Mouse (Mus musculus): Measurements from ENCODE around the gene Gm37240.

Gm37240 gene

DNA sequence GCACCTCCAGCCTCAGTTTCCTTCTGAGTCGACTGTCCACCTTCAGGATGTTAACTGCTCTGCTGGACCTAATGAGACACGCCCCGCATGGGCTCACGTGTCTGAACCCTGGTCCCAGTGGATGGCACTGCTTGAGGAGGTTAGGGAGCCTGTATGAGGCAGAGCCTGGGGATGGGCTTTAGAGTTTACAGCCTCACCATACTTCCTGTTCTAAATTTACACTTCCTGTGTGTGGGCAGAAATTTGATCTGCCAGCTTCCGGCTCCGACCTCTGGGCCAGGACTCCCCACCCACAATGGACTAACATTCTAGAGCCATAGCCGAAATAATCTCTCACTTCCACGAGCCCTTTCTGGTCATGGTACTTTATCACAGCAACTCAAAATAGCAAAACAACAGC lies 1340.1 kb downstream of the Gm37240 start:
- DNase-seq (ENCODE audit: low read depth, low spot score), result no peak

DNA sequence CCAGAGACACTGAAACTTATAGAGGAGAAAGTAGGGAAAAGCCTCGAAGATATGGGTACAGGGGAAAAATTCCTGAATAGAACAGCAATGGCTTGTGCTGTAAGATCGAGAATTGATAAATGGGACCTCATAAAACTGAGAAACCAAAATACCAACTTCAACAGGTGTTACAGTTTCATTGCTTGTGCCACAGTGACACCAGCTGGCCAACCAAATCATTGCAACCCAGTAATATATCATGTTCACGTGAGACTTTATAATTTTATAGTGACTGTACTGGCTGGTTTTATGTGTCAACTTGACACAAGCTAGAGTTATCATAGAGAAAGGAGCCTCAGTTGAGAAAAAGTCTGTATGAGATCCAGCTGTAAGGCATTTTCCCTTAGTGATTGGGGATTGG lies 1344.9 kb downstream of the Gm37240 start:
- peak; percentile 65 for DNase-seq (ENCODE audit: low read depth, low spot score)

DNA sequence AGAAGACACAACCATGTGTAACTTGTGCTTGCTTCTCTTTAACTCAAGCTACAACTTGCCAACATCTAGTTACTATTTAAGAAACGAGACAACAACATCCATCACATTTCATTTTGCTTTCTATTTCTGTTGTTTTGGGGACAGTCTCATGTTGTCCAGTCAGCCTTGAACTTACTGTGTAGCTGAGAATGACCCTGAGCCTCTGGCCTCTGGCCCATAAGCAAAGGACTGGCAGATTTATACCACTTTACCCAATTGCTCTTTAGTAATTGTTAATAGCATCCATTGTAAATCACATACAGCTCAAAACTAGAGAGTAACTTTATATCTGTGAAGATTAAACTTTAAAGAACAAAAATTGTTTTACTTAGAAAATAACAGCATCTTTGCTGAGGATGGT lies 1345.4 kb downstream of the Gm37240 start:
- no peak for DNase-seq (ENCODE audit: low read depth, low spot score)

DNA sequence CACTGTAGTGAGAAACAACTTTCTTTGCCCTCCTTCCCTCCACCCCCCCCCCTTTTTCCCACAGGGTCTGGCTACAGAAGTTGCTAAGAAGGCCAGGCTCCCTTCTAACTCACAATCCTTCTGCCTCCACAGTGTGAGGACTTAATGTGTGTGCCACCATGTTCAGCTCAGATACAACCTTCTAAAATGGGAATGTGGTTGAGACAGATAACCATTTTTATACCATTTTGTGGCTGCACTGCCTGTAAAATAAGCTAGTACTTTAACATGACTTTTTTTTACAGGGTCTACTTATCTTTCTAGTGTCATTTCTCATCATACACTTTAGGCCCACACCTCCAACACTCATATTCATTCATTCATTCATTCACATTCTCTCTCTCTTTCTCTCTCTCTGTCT lies 1346.7 kb downstream of the Gm37240 start:
- DNase-seq (ENCODE audit: low read depth, low spot score), result no peak

DNA sequence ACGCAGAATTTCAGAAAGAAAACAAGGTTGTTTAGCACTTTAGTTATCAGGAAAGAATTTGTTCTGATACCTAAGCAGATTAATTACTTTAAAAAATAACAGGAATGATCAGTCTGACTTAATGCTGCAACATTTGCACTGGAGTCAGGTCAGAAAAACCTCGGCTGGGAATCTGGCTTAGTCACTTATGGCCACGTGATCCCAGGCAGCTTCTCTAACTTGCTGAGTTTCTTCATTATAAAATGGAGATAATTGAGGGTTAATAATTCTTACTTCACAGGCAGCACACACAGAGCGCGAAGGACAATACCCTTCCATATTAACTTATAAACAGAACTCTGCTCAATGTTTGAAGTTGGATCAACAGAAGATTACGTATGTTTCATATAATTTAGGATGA lies 1350.3 kb downstream of the Gm37240 start:
- DNase-seq (ENCODE audit: low read depth, low spot score), result no peak

DNA sequence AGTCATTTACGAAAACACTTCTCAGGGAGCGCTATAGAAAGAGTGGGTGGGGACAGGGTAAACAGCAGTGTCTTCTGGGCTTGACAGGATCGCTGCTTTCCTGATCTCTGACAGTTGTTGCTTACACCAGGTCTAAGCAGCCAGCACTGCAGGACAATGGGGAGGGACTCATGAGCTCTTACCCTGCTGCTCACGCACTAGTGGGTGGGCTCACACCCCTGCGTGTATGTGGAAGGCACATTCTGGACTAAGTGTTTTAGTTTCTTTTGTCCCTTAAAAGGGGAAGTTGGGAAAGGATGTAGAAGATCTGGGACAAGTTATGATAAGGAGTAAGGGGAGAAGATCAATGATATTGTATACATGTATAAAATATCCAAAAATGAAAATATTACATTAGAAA lies 1354.1 kb downstream of the Gm37240 start:
- DNase-seq (ENCODE audit: low read depth, low spot score), result no peak

DNA sequence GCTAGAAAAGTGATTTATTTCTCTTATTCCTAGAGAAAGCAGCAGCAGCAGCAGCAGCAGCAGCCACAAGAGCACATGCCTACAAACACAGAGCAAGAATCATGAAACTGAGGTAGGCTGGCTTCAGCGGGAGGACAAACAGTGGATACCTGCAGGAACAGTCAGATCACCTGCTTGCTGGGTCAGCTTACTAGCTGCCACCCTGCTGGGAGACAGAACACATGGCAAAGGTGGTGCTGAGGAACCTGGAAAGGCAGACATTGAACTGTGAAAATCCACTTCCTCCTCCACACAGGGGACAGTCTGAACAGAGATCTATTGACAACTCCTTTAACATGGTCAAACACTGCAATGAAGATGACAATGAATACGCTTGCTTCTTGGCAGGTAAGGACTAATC lies 1358.3 kb downstream of the Gm37240 start:
- DNase-seq (ENCODE audit: low read depth, low spot score), result no peak

DNA sequence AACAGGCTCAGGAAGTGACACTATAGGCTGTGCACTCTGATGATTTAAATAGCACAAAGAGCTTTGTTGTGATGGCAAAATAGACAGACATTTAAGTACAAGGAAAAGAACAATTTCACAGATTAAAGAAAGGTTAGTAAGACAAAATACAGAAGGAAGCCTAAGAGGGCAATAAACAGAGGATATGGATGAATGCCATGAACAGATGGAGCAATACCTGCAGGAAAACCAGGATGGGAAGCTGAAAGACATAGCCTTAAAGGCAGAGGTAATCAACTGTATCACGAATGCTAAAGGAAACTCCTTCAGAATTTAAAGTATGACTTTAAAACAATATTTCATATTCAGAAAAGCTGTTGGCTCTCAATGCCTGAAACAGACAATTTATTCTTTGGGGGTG lies 1362.4 kb downstream of the Gm37240 start:
- DNase-seq (ENCODE audit: low read depth, low spot score), result no peak

DNA sequence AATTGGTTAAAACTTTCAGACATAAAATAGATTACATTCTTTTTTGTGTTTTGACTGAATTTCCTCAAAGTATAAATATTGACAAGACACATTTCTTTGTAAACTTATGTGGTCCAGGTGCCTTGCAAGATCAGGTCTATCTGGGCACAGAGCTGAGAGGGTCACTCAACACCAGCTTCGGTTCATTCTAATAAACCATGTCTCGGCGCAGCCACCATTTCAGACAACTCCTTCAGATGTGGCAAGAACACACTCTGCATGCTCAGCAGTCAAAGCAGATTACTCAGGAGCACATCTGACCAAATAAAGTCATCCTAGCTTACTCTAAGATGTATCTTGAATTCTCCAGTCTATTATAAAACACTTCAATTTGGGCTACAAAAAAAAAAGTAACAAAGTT lies 1371.2 kb downstream of the Gm37240 start:
- DNase-seq (ENCODE audit: low read depth, low spot score), result no peak

DNA sequence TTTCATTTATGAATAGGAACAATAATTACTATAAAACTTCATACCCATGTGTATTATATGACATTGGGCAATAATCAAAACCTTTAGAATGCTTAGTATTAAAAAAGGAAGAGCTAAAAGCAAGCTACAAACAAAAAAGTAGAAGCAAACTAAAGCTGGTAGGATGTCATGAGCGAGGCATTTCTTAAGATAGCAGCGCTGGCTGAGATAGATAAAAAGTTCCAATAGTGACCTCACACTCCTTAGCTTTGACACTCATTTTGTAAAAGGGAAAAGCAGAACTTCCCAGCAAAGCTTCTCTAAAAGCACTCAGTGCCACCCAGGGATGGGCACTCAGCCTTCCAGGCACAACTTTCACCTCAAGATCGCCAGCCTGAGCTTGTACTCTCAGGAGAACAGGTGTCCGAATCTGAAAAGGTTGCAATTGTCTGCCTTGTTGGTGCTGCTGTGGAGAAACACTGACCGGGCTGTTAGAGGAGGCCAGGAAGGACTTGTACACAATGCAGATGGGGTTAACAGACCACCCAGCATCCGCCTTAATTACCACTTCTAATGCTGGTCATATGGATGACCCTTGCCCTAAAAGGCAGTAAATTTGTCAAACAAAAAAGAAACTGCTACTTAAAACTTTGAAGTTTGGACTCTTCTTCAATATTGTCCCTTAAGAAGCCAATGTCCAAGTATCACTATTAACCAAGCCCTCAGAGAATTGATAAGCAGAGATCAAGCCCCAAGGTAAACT lies 1374.4 kb downstream of the Gm37240 start:
- DNase-seq (ENCODE audit: low read depth, low spot score), result peak; percentile 60

DNA sequence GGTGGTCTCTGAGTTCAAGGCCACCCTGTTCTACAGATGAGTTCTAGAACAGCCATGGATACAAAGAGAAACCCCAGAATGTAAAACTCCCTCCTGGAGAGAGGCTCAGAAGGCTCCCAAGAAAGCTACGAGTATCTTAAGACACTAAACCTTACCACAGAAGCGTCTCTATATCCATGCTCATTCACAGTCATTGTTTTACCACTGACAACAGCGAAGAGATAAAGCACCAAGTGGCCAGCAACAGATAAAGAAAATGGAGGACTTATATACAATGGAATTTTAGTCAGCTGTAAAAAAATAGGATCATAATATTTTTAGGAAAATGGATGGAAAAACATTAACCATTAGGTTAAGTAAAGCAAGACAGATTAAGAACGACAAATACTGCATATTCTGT lies 1382.1 kb downstream of the Gm37240 start:
- DNase-seq (ENCODE audit: low read depth, low spot score), result no peak

DNA sequence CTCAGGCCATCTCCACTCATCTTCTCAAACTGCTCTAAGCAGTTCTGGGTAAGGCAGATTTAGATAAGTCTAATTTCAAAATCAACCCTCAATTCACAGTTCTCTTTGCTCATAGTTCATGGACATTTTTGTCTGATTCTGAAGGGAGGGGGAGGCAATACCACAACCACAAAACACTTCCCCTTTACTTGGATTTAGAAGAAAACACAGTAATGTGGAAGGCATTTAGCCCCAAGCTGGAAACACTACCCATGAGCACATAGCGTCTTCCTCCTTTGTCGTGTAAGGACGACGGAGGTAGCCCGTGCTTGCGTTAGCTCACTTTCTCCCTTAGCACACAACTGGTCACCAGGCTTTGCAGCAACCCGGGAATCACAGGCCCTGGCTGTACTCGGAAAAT lies 1383.0 kb downstream of the Gm37240 start:
- DNase-seq (ENCODE audit: low read depth, low spot score), result no peak

DNA sequence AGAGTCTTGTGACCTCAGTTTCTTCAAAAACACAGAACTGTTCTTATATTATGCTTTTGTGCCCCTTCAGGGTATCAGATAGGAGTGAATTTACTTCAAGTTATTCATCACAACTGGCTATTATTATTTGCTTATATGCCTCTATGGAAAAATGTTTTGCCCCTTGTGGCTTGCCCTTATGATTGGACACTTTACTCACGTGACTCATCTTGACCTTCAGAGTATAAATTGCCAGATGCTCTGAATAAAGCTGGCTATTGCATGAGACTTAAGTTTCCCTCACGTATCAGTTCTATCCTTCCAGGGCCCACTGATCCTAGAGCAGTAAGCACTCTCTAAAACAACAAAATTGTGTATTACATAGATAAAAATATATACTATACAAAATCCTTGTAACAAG lies 1385.2 kb downstream of the Gm37240 start:
- DNase-seq (ENCODE audit: low read depth, low spot score), result no peak

DNA sequence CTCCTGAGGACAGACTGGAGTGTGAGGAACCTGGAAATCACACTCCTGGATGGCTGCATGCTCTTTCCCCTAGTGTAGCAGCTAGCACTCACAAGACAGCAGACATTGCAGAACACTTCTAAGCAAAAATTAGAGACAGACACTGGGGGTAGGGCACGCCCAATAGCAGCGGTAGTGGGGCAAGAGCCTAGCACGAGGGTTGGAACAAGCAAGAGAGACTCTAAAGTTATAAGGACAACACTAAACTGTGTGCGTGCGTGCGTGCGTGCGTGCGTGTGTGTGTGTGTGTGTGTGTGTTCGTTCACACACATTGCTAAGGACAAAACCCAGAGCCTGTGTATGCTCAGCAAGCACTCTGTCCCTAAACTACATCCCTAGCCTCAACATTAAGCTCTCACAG lies 1386.8 kb downstream of the Gm37240 start:
- no peak for DNase-seq (ENCODE audit: low read depth, low spot score)

DNA sequence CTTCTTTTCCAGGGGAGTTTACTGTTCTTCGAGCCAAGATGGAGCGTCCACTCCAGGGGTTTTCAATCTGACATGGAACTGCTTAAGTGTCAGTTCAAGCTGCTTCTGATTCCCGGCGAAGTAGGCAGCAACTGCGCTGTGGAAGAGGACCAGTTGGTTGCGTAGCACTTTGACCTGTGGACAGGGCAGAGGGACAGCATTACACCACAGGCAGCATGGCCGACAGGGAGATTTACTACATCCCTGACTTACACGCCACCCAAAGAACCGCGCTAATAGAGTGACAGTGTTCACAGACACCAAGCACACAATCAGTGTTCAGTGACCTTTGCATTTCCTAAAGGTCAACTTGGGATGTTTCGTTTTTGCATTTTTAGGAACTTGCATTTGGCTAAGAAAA lies 1389.6 kb downstream of the Gm37240 start:
- DNase-seq (ENCODE audit: low read depth, low spot score), result no peak

DNA sequence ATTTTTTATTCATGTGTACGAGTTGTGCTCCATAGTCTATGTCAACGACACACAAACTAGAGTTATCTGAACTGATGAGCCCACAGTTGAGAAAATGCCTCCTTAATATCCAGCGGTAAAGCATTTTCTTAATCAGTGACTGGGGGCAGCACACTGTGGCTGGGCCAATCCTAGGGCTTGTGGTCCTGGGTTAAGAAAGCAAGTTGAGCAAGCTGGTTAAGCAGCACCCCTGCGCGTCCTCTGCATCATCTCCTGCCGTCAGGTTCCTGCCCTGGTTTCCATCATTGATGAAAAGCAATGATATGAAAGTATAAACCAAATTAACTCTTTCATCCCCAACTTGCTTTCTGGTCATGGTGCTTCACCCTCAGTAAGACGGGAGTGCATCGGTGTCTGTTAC lies 1394.7 kb downstream of the Gm37240 start:
- no peak for DNase-seq (ENCODE audit: low read depth, low spot score)

DNA sequence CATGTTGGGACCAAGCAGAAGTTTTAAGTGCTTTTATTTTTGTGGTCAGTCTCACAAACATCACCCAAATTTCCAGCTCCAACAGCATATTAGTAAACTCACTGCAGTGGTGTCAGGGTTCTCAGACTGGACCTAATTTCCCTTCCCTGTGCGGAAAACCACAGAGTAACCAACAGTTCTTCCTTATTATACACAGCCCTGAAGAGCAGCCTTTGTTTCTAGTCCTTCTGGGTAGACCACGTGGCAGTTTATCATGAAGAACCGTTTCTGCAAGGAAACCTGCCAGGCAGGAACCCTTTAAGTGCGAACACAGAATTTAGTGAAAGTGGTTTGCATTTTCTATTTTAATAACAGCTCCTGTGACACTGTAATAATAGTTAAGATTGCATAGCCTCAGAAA lies 1395.2 kb downstream of the Gm37240 start:
- no peak for DNase-seq (ENCODE audit: low read depth, low spot score)

DNA sequence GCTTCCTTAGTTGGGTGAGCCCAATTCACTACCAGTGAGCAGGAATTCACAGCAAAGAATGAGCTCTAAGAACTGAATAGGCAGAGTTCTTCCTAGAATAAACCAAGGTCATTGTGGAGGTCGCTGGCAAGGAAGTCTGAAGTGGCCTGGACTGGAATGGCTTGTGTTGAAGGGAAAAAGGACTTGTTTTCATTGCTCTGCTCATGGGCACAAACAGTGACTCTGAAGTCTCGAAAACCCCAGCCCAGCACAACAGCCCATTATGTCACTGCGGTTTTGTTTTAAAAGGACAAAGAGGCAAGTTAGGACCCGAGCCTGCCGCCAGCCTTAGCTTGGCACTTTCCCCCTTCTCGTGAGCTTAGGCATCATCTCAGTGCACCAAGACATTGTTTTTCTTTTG lies 1398.6 kb downstream of the Gm37240 start:
- DNase-seq (ENCODE audit: low read depth, low spot score), result no peak

DNA sequence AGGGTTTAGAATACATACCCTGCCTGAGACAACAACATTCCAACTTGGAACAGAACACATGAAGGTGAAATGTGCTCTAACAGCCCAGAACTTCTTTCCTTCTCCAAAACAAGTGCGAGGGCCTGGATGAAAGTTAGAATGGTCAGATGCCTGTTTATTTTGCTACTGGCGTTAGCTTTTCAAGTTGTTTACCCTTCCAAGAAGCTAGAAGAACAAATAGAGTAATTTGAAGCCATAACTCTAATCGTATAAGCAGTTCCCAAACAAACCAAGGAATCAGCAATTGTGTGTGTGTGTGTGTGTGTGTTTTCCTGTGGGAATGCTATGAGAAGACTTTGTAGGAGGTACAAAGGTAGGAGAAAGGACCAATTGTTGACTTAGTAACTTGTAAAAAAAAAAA lies 1402.4 kb downstream of the Gm37240 start:
- no peak for DNase-seq (ENCODE audit: low read depth, low spot score)

DNA sequence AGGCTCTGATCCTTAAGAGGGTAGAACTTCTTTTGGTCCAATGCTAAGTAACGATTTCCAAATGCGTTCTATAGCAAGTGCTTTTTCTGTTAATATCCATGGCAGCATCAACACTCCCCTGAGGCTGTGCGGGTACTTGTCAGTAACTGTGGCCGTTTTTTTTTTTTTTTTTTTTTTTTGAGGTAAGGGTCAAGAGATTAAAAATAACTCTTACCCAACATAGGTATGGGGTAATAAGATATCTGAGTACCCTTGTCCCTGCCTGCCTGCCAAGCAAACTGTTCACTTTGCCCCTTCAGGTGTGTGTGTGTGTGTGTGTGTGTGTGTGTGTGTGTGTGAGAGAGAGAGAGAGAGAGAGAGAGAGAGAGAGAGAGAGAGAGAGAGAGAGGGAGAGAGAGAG lies 1403.0 kb downstream of the Gm37240 start:
- no peak for DNase-seq (ENCODE audit: low read depth, low spot score)

DNA sequence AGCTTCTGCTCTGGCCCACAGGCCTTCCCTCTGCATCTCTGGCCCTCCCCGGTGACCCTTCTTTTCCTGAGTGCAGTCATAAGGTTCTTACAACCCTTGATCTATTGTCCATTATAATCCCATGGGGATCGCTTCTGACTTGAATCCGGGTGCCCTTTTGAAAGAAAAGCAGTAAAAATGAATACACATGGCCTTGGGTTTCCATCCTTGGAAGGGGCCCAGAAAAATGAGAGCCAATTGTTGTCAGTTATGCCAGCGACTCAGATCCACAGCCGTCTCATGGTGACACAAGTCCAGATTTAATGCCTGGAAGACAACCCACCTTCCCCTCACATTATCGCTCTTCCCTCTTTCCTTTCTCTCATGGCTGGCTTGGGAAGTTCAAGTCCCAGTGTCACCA lies 1405.2 kb downstream of the Gm37240 start:
- DNase-seq (ENCODE audit: low read depth, low spot score), result no peak

DNA sequence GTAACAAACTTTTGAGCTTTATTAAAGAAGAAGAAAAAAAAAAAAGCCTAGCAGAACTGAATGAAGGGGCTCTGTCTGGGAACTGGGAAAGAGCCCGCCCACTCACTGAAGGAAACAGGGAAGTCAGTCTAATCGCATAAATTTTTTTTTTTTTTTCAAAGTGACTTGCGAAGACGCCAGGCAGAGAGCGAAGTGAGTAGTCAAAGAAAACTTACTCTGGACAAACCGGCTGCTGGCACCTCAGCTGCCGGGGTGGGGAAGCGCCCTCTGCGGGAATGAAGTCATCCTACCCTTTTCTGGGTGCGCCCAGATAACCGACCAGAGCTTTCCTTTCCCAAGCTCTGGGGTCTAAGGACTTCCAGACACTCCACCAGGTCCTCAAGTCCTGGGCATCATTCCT lies 1406.2 kb downstream of the Gm37240 start:
- peak; percentile 53 for DNase-seq (ENCODE audit: low read depth, low spot score)

DNA sequence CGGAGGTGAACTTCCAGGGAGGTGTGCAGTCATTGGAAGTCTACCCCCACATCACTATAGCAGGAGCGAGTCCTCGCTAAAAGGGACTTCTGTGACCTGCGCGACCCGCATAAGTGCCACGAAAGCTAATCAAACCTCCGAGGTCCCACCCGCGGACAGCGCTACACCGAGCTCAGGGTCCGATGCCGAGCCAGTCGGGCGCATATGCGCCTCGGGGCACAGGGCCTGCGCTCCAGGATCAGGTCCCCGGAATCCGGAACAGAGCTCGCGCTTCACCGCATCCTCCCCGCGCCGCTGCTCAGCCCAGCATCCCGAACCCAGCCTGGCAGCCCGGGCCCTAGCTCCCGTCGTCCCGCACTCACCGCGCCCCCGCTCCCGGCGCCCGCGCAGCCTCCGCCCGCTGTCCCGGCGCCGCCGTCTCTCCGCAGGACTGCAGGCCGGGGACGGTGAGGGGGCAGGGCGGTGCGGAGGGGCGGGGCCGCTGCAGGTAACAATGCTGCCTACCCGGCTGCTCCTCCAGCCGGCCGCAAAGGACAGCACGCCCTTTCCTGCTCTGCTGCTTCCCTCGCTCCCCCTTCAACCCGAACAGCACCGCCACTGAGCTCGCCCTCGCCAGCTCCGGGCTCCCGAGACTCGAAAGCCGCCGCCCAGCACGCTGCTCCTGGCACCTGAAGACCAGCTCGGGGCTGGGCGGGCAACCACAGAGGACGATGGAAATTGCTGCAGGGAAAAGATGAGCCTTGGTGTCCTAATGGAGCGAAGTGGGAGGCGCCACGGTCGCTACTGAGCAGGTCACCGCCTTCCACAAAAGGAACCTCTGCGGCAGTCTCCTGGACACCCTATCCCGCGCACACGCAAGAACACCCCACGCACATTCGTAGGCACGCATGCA lies 1407.1 kb downstream of the Gm37240 start, which contains the start of gene Fhdc1:
TSS of gene Fhdc1 (minus strand) at position 424 of the 892 bp plus-strand sequence.
- peak; percentile 53 for DNase-seq (ENCODE audit: low read depth, low spot score)

Measured in mesoderm, embryonic 11.5 days (tissue).